ENCODE assay signal across 15 mouse cellular contexts in the genomic region with DNA sequence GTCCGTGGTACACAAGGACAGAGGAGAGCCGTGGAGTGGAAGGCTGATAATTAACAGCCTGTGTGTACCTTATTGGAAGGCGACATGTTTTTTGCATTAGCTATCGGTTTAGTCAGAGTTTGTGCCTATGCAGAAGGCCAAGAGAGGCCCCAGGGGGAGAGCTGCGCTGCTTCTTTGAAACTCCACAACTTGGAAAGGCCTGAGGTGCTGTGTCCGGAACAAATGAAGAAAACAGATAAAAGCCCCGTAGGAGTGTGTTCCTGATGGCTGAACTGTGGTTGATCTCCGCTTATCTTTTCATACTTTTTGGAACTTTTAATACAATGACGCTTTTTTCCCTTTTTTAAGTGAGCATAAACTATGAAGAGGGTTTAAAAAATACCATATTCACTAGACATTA.
DNase-seq lines count a peak whose midpoint lies in the region; ATAC-seq and TF ChIP-seq lines count a peak whose summit lies in the region.
"Had no signal": no experiment of that assay in that cellular context is flagged by ENCODE, and none has a peak within 500 bp of the region (broad histone marks: within the 10 kb centered on the region; RNA-seq: fewer than 3 reads in every experiment).

No protein-coding gene starts in this region.

- intact Hi-C loops in gastrocnemius, postnatal 36 days (cut with DNase I) = no loop called here

- H3K4me1 ChIP-seq in liver, embryonic 12.5 days = peaks cover 21% of the 10 kb centered on the region
- peaks cover 7% of the 10 kb centered on the region for H3K4me1 ChIP-seq in liver, embryonic 11.5 days (replicated peaks; ENCODE audit: control insufficient read depth, insufficient read depth, low read length)
- no peaks in the 10 kb centered on the region for H3K4me1 ChIP-seq in embryonic facial prominence, embryonic 11.5 days (ENCODE audit: control insufficient read depth, insufficient read depth, low read length)
- no peaks in the 10 kb centered on the region for H3K4me1 ChIP-seq in limb, embryonic 14.5 days (ENCODE audit: control insufficient read depth, insufficient read depth, low read length)
- H3K4me1 ChIP-seq in forebrain, embryonic 15.5 days = peaks cover 3% of the 10 kb centered on the region; the same call in 1 of the 2 replicates

- peak; percentile 41 for DNase-seq in gastrocnemius, postnatal 25 days
- no peak for DNase-seq in gastrocnemius, postnatal 36 days
- DNase-seq in liver, embryonic 11.5 days (ENCODE audit: low spot score) = no peak
- peak; percentile 54 for DNase-seq in embryonic facial prominence, embryonic 11.5 days (ENCODE audit: low spot score)
- peak; percentile 63 for DNase-seq in limb, embryonic 14.5 days (ENCODE audit: low spot score)
- DNase-seq in spleen, adult 18-20 months = no peak
- DNase-seq: adrenal gland, postnatal 10 days; B cell, adult 2 months; kidney, adult 18-20 months; midbrain, embryonic 14.5 days had no signal

- H3K4me3 ChIP-seq in liver, embryonic 12.5 days = no peak overlapping the region
- H3K4me3 ChIP-seq in liver, embryonic 11.5 days (ENCODE audit: low read depth, low read length) = no peak overlapping the region
- no peak overlapping the region for H3K4me3 ChIP-seq in embryonic facial prominence, embryonic 11.5 days (ENCODE audit: low read depth, low read length)
- no peak overlapping the region for H3K4me3 ChIP-seq in limb, embryonic 14.5 days (replicated peaks; ENCODE audit: low read length)
- no peak overlapping the region for H3K4me3 ChIP-seq in forebrain, embryonic 15.5 days
- H3K4me3 ChIP-seq: hindbrain, embryonic 13.5 days had no signal

- H3K27me3 ChIP-seq in liver, embryonic 12.5 days (replicated peaks) = no peaks in the 10 kb centered on the region; the same call in 1 of the 2 replicates
- no peaks in the 10 kb centered on the region for H3K27me3 ChIP-seq in liver, embryonic 11.5 days (replicated peaks; ENCODE audit: control insufficient read depth, insufficient read depth, low read length)
- no peaks in the 10 kb centered on the region for H3K27me3 ChIP-seq in embryonic facial prominence, embryonic 11.5 days (ENCODE audit: control insufficient read depth, insufficient read depth, low read length)
- no peaks in the 10 kb centered on the region for H3K27me3 ChIP-seq in limb, embryonic 14.5 days (ENCODE audit: control insufficient read depth, insufficient read depth, low read length)
- H3K27me3 ChIP-seq in forebrain, embryonic 15.5 days = no peaks in the 10 kb centered on the region

- no peaks in the 10 kb centered on the region for H3K36me3 ChIP-seq in liver, embryonic 12.5 days
- H3K36me3 ChIP-seq in liver, embryonic 11.5 days (ENCODE audit: control insufficient read depth, insufficient read depth, low read length) = no peaks in the 10 kb centered on the region
- H3K36me3 ChIP-seq in embryonic facial prominence, embryonic 11.5 days (replicated peaks; ENCODE audit: control insufficient read depth, insufficient read depth, low read depth, low read length) = no peaks in the 10 kb centered on the region
- no peaks in the 10 kb centered on the region for H3K36me3 ChIP-seq in limb, embryonic 14.5 days (ENCODE audit: control insufficient read depth, insufficient read depth, low read length)
- H3K36me3 ChIP-seq in forebrain, embryonic 15.5 days = no peaks in the 10 kb centered on the region
- H3K36me3 ChIP-seq: hindbrain, embryonic 13.5 days had no signal

- no peak overlapping the region for H3K27ac ChIP-seq in liver, embryonic 12.5 days
- no peak overlapping the region for H3K27ac ChIP-seq in liver, embryonic 11.5 days (ENCODE audit: low read depth, low read length)
- H3K27ac ChIP-seq in embryonic facial prominence, embryonic 11.5 days (replicated peaks; ENCODE audit: low read depth, low read length) = no peak overlapping the region
- no peak overlapping the region for H3K27ac ChIP-seq in limb, embryonic 14.5 days (replicated peaks; ENCODE audit: low read depth, low read length)
- H3K27ac ChIP-seq in forebrain, embryonic 15.5 days (replicated peaks) = no peak overlapping the region
- H3K27ac ChIP-seq: hindbrain, embryonic 13.5 days; macrophage had no signal

- H3K4me2 ChIP-seq in liver, embryonic 12.5 days = peak overlapping the region; percentile 27
- no peak overlapping the region for H3K4me2 ChIP-seq in liver, embryonic 11.5 days
- no peak overlapping the region for H3K4me2 ChIP-seq in embryonic facial prominence, embryonic 11.5 days (ENCODE audit: low read depth, low read length)
- H3K4me2 ChIP-seq in limb, embryonic 14.5 days (replicated peaks; ENCODE audit: low read depth, low read length, severe bottlenecking) = no peak overlapping the region
- H3K4me2 ChIP-seq in forebrain, embryonic 15.5 days (replicated peaks) = no peak overlapping the region
- H3K4me2 ChIP-seq: hindbrain, embryonic 13.5 days had no signal

- no peak; the same call in 1 of the 2 replicates for ATAC-seq in liver, embryonic 12.5 days
- ATAC-seq in liver, embryonic 11.5 days (replicated peaks; ENCODE audit: low FRiP score) = no peak; the same call in 1 of the 2 replicates
- no peak for ATAC-seq in embryonic facial prominence, embryonic 11.5 days (replicated peaks; ENCODE audit: insufficient number of reproducible peaks, low FRiP score, low TSS enrichment, low read depth)
- no peak for ATAC-seq in limb, embryonic 14.5 days (ENCODE audit: low FRiP score, low read depth)
- ATAC-seq in forebrain, embryonic 15.5 days (replicated peaks) = no peak
- ATAC-seq: forebrain, embryonic 14.5 days had no signal

- WGBS in liver, embryonic 12.5 days (ENCODE audit: insufficient replicate concordance) = 19% methylated on average over 9 of the region's 9 CpGs
- 40% methylated on average over 9 of the region's 9 CpGs for WGBS in liver, embryonic 11.5 days
- 53% methylated on average over 9 of the region's 9 CpGs for WGBS in embryonic facial prominence, embryonic 11.5 days
- 32% methylated on average over 9 of the region's 9 CpGs for WGBS in limb, embryonic 14.5 days
- WGBS in forebrain, embryonic 15.5 days = 66% methylated on average over 9 of the region's 9 CpGs

- TF ChIP-seq POLR2A in limb, embryonic 14.5 days (IDR thresholded peaks at IDR 0.05; ENCODE audit: borderline replicate concordance, extremely low read depth, insufficient read depth, insufficient read length) = no peak

- 0 out of 2 replicates have a peak overlapping the region, but pooled peaks have one; percentile 5 for H3K9ac ChIP-seq in liver, embryonic 12.5 days
- no peak overlapping the region for H3K9ac ChIP-seq in liver, embryonic 11.5 days (ENCODE audit: low read depth, low read length)
- no peak overlapping the region for H3K9ac ChIP-seq in embryonic facial prominence, embryonic 11.5 days (replicated peaks; ENCODE audit: low read length)
- H3K9ac ChIP-seq in limb, embryonic 14.5 days (ENCODE audit: low read depth, low read length, severe bottlenecking) = no peak overlapping the region
- H3K9ac ChIP-seq in forebrain, embryonic 15.5 days (replicated peaks) = no peak overlapping the region
- H3K9ac ChIP-seq: hindbrain, embryonic 13.5 days had no signal

- no peaks in the 10 kb centered on the region for H3K9me3 ChIP-seq in liver, embryonic 12.5 days (replicated peaks)
- H3K9me3 ChIP-seq in liver, embryonic 11.5 days (ENCODE audit: control insufficient read depth, low read length) = no peaks in the 10 kb centered on the region
- no peaks in the 10 kb centered on the region for H3K9me3 ChIP-seq in embryonic facial prominence, embryonic 11.5 days (replicated peaks; ENCODE audit: control insufficient read depth, low read length)
- no peaks in the 10 kb centered on the region for H3K9me3 ChIP-seq in limb, embryonic 14.5 days (ENCODE audit: control insufficient read depth, low read length)
- no peaks in the 10 kb centered on the region for H3K9me3 ChIP-seq in forebrain, embryonic 15.5 days
- H3K9me3 ChIP-seq: hindbrain, embryonic 13.5 days had no signal

Comparison
In these comparisons a context has a peak if more than half of its experiments do, and no peak if none do; other contexts are left out.
1. DNase-seq: peak in gastrocnemius, postnatal 25 days (single experiment), embryonic facial prominence, embryonic 11.5 days (single experiment) and limb, embryonic 14.5 days (single experiment); none in gastrocnemius, postnatal 36 days (0 of 2), liver, embryonic 11.5 days (single experiment) and spleen, adult 18-20 months (0 of 2).